Mouse (Mus musculus): ENCODE measurements around the gene Smim6.

GRCm38 (mm10) chr11:115945247-115945646 is 33.4 kb downstream of the Smim6 start:
- TF ChIP-seq CTCF (IDR thresholded peaks at IDR 0.05; ENCODE audit: low read depth) (no peak), EP300 (optimal IDR thresholded peaks at IDR 0.05) (no peak)

Measured in stomach, postnatal 0 days (tissue).